Mouse (Mus musculus) liver, embryonic 18 days (tissue): ENCODE measurements around the gene Pdgfb. TPM values are rescaled to one million over a fixed set of nuclear protein-coding genes. Genes with fewer than 3 reads are reported as not detected.

Experiments
- polyA plus RNA-seq: library from polyadenylated mRNA; depleted of rRNA; stranded (reverse); fragments of >200 nt; gene quantifications from 2 replicates; pipeline ENCODE4 v1.2.3, GENCODE M21; 2012; rRNA removed

Gene Pdgfb
- 1.7 and 1.8 TPM in 2 replicates for polyA plus RNA-seq

GRCm38 (mm10) chr15:80014321-80015210 is at the start of gene Pdgfb:
Pdgfb (minus strand) TSS chr15:80014977.

GRCm38 (mm10) chr15:79970940-79971339 is 43.8 kb downstream of the Pdgfb start, which contains the start of gene Cbx7:
Cbx7 (minus strand) TSS chr15:79971119.

Other genes with a start within 250 kb of the Pdgfb start
- gene Dnal4, start 237.1 kb downstream of the Pdgfb start, polyA plus RNA-seq, result 7.8 and 8.9 TPM in 2 replicates
- gene Nptxr, start 210.2 kb downstream of the Pdgfb start, polyA plus RNA-seq, result 0.14 and 0.16 TPM in 2 replicates
- gene Npcd, start 180.7 kb downstream of the Pdgfb start, polyA plus RNA-seq, result not detected in 2 replicates
- 4.4 and 4.7 TPM in 2 replicates for gene Cbx6, start 180.3 kb downstream of the Pdgfb start, polyA plus RNA-seq
- gene Apobec3, start 123.3 kb downstream of the Pdgfb start, polyA plus RNA-seq, result 31.2 and 32.9 TPM in 2 replicates
- gene Cbx7, start 43.9 kb downstream of the Pdgfb start, polyA plus RNA-seq, result 2.4 and 3.2 TPM in 2 replicates
- 8.7 and 8.8 TPM in 2 replicates for gene Syngr1, start 76.4 kb upstream of the Pdgfb start, polyA plus RNA-seq
- 547 and 625 TPM in 2 replicates for gene Rpl3, start 76.9 kb upstream of the Pdgfb start, polyA plus RNA-seq
- 7.9 and 9.1 TPM in 2 replicates for gene Tab1, start 118.2 kb upstream of the Pdgfb start, polyA plus RNA-seq
- 0.50 and 0.60 TPM in 2 replicates for gene Mgat3, start 158.7 kb upstream of the Pdgfb start, polyA plus RNA-seq
- 4.3 and 4.9 TPM in 2 replicates for gene Mief1, start 219.0 kb upstream of the Pdgfb start, polyA plus RNA-seq
- gene AC140267.1, start 220.9 kb upstream of the Pdgfb start, polyA plus RNA-seq, result not detected in 2 replicates
- 178 and 201 TPM in 2 replicates for gene Atf4, start 240.2 kb upstream of the Pdgfb start, polyA plus RNA-seq
- gene Rps19bp1, start 249.3 kb upstream of the Pdgfb start, polyA plus RNA-seq, result 18.3 and 19.5 TPM in 2 replicates